Mouse (Mus musculus): Measurements from ENCODE around the gene Sh3bp1. TPM values are rescaled to one million over a fixed set of nuclear protein-coding genes. Genes with fewer than 3 reads are reported as not detected.

The Sh3bp1 gene
- 1 to 10 TPM; 2.0 to 2.1 TPM for total RNA-seq (2021)
- long read RNA-seq, experiment 1, partial matches to known transcripts, result 0 of 1 reads
- long read RNA-seq, experiment 1, other reads (novel, unspliced or antisense), result 1 of 1 reads
- long read RNA-seq, experiment 2, partial matches to known transcripts, result 2 of 3 reads
- long read RNA-seq, experiment 2, other reads (novel, unspliced or antisense), result 0 of 3 reads

- intact Hi-C loops (cut with DNase I), result loop anchor here (5.0 kb wide), 1 partner anchor 42 kb away; no protein-coding TSS in a partner anchor
These were observed at the start of gene Sh3bp1 for GRCm38 (mm10) chr15:78899740-78900584. Sh3bp1 (plus strand) TSS chr15:78899768.

GRCm38 (mm10) chr15:78850059-78850824 is 49.3 kb upstream of the Sh3bp1 start:
- no peak for DNase-seq
- intact Hi-C loops (cut with DNase I), result no loop called here

More at GRCm38 (mm10) chr15:78899740-78900584, at the start of gene Sh3bp1:
- DNase-seq, result no peak

GRCm38 (mm10) chr15:78850944-78851343 is 48.6 kb upstream of the Sh3bp1 start:
- intact Hi-C loops (cut with DNase I), result no loop called here
- no peak for DNase-seq

- peak; percentile 90 to 91 for DNase-seq
- intact Hi-C loops (cut with DNase I), result no loop called here
These were observed 47.9 kb upstream of the Sh3bp1 start for GRCm38 (mm10) chr15:78851505-78852153.

GRCm38 (mm10) chr15:78855303-78855965 is 44.1 kb upstream of the Sh3bp1 start, which contains the start of gene Lgals2:
Lgals2 (minus strand) TSS chr15:78855529.
- DNase-seq, result no peak
- intact Hi-C loops (cut with DNase I), result no loop called here

- intact Hi-C loops (cut with DNase I), result no loop called here
- peak in 1 of 2 experiments; percentile 76 for DNase-seq
These were observed 42.6 kb upstream of the Sh3bp1 start for GRCm38 (mm10) chr15:78857009-78857408.

GRCm38 (mm10) chr15:78859311-78859710 is 40.3 kb upstream of the Sh3bp1 start:
- intact Hi-C loops (cut with DNase I), result no loop called here
- no peak for DNase-seq

GRCm38 (mm10) chr15:78859714-78860113 is 39.9 kb upstream of the Sh3bp1 start:
- intact Hi-C loops (cut with DNase I), result no loop called here
- DNase-seq, result no peak

GRCm38 (mm10) chr15:78862280-78862679 is 37.3 kb upstream of the Sh3bp1 start:
- no peak for DNase-seq
- intact Hi-C loops (cut with DNase I), result no loop called here

GRCm38 (mm10) chr15:78863154-78863553 is 36.4 kb upstream of the Sh3bp1 start:
- intact Hi-C loops (cut with DNase I), result no loop called here
- no peak for DNase-seq

GRCm38 (mm10) chr15:78863852-78864253 is 35.7 kb upstream of the Sh3bp1 start:
- no peak for DNase-seq

GRCm38 (mm10) chr15:78868398-78868797 is 31.2 kb upstream of the Sh3bp1 start:
- no peak for DNase-seq
- intact Hi-C loops (cut with DNase I), result loop anchor here (5.0 kb wide), 2 partner anchors 41 to 246 kb away; no protein-coding TSS in a partner anchor

More at GRCm38 (mm10) chr15:78863852-78864253, 35.7 kb upstream of the Sh3bp1 start:
- intact Hi-C loops (cut with DNase I), result no loop called here

- intact Hi-C loops (cut with DNase I), result loop anchor here (5.0 kb wide), 2 partner anchors 42 to 247 kb away; no protein-coding TSS in a partner anchor
- no peak for DNase-seq
These were observed 30.7 kb upstream of the Sh3bp1 start for GRCm38 (mm10) chr15:78868826-78869233.

GRCm38 (mm10) chr15:78869775-78870174 is 29.8 kb upstream of the Sh3bp1 start:
- intact Hi-C loops (cut with DNase I), result loop anchor here (5.0 kb wide), 2 partner anchors 42 to 247 kb away; no protein-coding TSS in a partner anchor
- peak in 1 of 2 experiments; percentile 23 for DNase-seq

GRCm38 (mm10) chr15:78872021-78872608 is 27.5 kb upstream of the Sh3bp1 start:
- intact Hi-C loops (cut with DNase I), result no loop called here

GRCm38 (mm10) chr15:78873803-78874435 is 25.6 kb upstream of the Sh3bp1 start:
- DNase-seq, result no peak
- intact Hi-C loops (cut with DNase I), result no loop called here

More at GRCm38 (mm10) chr15:78872021-78872608, 27.5 kb upstream of the Sh3bp1 start:
- DNase-seq, result no peak

GRCm38 (mm10) chr15:78874989-78875388 is 24.6 kb upstream of the Sh3bp1 start:
- intact Hi-C loops (cut with DNase I), result no loop called here
- DNase-seq, result no peak

GRCm38 (mm10) chr15:78875537-78875936 is 24.0 kb upstream of the Sh3bp1 start:
- no peak for DNase-seq
- intact Hi-C loops (cut with DNase I), result no loop called here

- peak; percentile 60 to 61 for DNase-seq
- intact Hi-C loops (cut with DNase I), result no loop called here
These were observed 23.3 kb upstream of the Sh3bp1 start for GRCm38 (mm10) chr15:78876258-78876696.

All from gastrocnemius, postnatal 36 days (tissue).